Mouse (Mus musculus) urinary bladder, adult 18-20 months (tissue): ENCODE data around the gene Dlg5.

Experiments used
- DNase-seq, 2 experiments: peaks; one replicate each; pipeline ENCODE4 v3.0.0; 2022; ENCODE audit warnings: low spot score in 2 of 2, mixed read lengths in 2 of 2

The Dlg5 gene

GRCm38 (mm10) chr14:24190131-24190530 lies 55.6 kb downstream of the Dlg5 start:
- DNase-seq: no peak

GRCm38 (mm10) chr14:24189598-24189997 lies 56.1 kb downstream of the Dlg5 start:
- no peak for DNase-seq

- DNase-seq: no peak
These were observed 60.2 kb downstream of the Dlg5 start for GRCm38 (mm10) chr14:24185514-24185913.

GRCm38 (mm10) chr14:24182955-24183354 lies 62.8 kb downstream of the Dlg5 start:
- DNase-seq: no peak

GRCm38 (mm10) chr14:24181811-24182506 lies 63.8 kb downstream of the Dlg5 start:
- DNase-seq: peak; percentile 35 to 40

GRCm38 (mm10) chr14:24179466-24179991 lies 66.2 kb downstream of the Dlg5 start:
- DNase-seq: peak; percentile 12 to 33

- DNase-seq: no peak
These were observed 69.1 kb downstream of the Dlg5 start for GRCm38 (mm10) chr14:24176609-24177008.

GRCm38 (mm10) chr14:24173326-24173725 lies 72.4 kb downstream of the Dlg5 start:
- no peak for DNase-seq

- DNase-seq: no peak
These were observed 73.9 kb downstream of the Dlg5 start for GRCm38 (mm10) chr14:24171639-24172311.

GRCm38 (mm10) chr14:24166046-24166445 lies 79.7 kb downstream of the Dlg5 start:
- no peak for DNase-seq

GRCm38 (mm10) chr14:24164721-24165367 lies 80.9 kb downstream of the Dlg5 start:
- DNase-seq: no peak

GRCm38 (mm10) chr14:24162856-24163255 lies 82.9 kb downstream of the Dlg5 start:
- no peak for DNase-seq

- no peak for DNase-seq
These were observed 96.8 kb downstream of the Dlg5 start for GRCm38 (mm10) chr14:24148892-24149291.

GRCm38 (mm10) chr14:24144821-24145220 lies 100.9 kb downstream of the Dlg5 start:
- DNase-seq: no peak

- DNase-seq: no peak
These were observed 101.3 kb downstream of the Dlg5 start for GRCm38 (mm10) chr14:24144421-24144820.

- DNase-seq: no peak
These were observed 102.7 kb downstream of the Dlg5 start for GRCm38 (mm10) chr14:24142926-24143430.

GRCm38 (mm10) chr14:24141727-24142126 lies 104.0 kb downstream of the Dlg5 start:
- DNase-seq: no peak

GRCm38 (mm10) chr14:24140297-24140812 lies 105.4 kb downstream of the Dlg5 start:
- DNase-seq: no peak

GRCm38 (mm10) chr14:24136908-24137307 lies 108.8 kb downstream of the Dlg5 start:
- DNase-seq: no peak

GRCm38 (mm10) chr14:24134623-24135290 lies 111.0 kb downstream of the Dlg5 start:
- no peak for DNase-seq

GRCm38 (mm10) chr14:24133801-24134200 lies 111.9 kb downstream of the Dlg5 start:
- no peak for DNase-seq

GRCm38 (mm10) chr14:24132092-24132491 lies 113.6 kb downstream of the Dlg5 start:
- DNase-seq: peak in 1 of 2 experiments; percentile 16
